Mouse (Mus musculus): ENCODE measurements around the gene Snrnp48. TPM values are rescaled to one million over a fixed set of nuclear protein-coding genes. Genes with fewer than 3 reads are reported as not detected.

Snrnp48 gene
- polyA plus RNA-seq, 1 experiment from 2014 or later, result 47.9 TPM

DNA sequence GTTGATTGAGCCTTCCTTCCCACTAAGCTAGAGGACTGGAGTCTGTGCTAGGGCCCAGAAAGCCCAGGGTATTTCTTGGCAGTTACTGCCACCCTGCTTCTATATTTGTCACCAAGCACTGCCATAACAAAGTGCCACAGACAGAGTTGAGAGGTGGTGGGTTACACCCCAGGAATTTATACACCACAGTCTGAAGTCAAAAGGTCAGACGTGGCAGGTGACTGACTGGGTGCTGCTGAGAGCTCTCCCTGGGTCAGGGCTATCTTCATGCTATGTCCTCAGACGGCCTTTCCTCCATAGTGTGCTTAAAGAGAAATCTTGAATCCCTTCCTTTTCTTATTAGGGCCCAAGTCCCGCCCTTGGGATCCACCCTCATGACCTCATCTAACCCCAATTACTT lies 67.9 kb downstream of the Snrnp48 start:
- no peak overlapping the region for H3K4me3 ChIP-seq (ENCODE audit: low read depth, low read length)
- H3K4me1 ChIP-seq (ENCODE audit: control insufficient read depth, insufficient read depth, low read length), result no peaks in the 10 kb centered on the region
- WGBS, result 59% methylated on average over 3 of the region's 3 CpGs
- H3K9ac ChIP-seq (replicated peaks; ENCODE audit: low read depth, low read length), result no peak overlapping the region
- no peaks in the 10 kb centered on the region for H3K36me3 ChIP-seq (ENCODE audit: control insufficient read depth, insufficient read depth, low read length)
- no peak for ATAC-seq (ENCODE audit: insufficient number of reproducible peaks, insufficient read depth, low FRiP score, low read depth)
- no peaks in the 10 kb centered on the region for H3K27me3 ChIP-seq (ENCODE audit: control insufficient read depth, insufficient read depth, low read length)
- no peaks in the 10 kb centered on the region for H3K9me3 ChIP-seq (ENCODE audit: control insufficient read depth, low read depth, low read length)
- H3K4me2 ChIP-seq (replicated peaks; ENCODE audit: low read depth, low read length), result no peak overlapping the region
- no peak overlapping the region for H3K27ac ChIP-seq (ENCODE audit: low read length)

Other genes starting within 250 kb of the Snrnp48 start
- 98.5 and 115 TPM in 2 replicates for gene Ssr1, start 210.7 kb upstream of the Snrnp48 start, polyA plus RNA-seq (2014; fragmentation: Nextera tagmentation; extraction: Ambion mirVana)
- 53.5 and 55.4 TPM in 2 replicates for gene Riok1, start 167.9 kb upstream of the Snrnp48 start, polyA plus RNA-seq (2014; fragmentation: Nextera tagmentation; extraction: Ambion mirVana)
- 1.1 and 1.5 TPM in 2 replicates for gene Cage1, start 167.9 kb upstream of the Snrnp48 start, polyA plus RNA-seq (2014; fragmentation: Nextera tagmentation; extraction: Ambion mirVana)
- 31.0 and 32.7 TPM in 2 replicates for gene Dsp, start 53.6 kb upstream of the Snrnp48 start, polyA plus RNA-seq (2014; fragmentation: Nextera tagmentation; extraction: Ambion mirVana)
- 1.8 and 3.1 TPM in 2 replicates for gene Bmp6, start 140.2 kb downstream of the Snrnp48 start, polyA plus RNA-seq (2014; fragmentation: Nextera tagmentation; extraction: Ambion mirVana)